Mouse (Mus musculus): ENCODE measurements around the gene Hephl1. TPM values are rescaled to one million over a fixed set of nuclear protein-coding genes. Genes with fewer than 3 reads are reported as not detected.

Gene Hephl1
- polyA plus RNA-seq, 1 experiment from 2014 or later, result not detected

DNA sequence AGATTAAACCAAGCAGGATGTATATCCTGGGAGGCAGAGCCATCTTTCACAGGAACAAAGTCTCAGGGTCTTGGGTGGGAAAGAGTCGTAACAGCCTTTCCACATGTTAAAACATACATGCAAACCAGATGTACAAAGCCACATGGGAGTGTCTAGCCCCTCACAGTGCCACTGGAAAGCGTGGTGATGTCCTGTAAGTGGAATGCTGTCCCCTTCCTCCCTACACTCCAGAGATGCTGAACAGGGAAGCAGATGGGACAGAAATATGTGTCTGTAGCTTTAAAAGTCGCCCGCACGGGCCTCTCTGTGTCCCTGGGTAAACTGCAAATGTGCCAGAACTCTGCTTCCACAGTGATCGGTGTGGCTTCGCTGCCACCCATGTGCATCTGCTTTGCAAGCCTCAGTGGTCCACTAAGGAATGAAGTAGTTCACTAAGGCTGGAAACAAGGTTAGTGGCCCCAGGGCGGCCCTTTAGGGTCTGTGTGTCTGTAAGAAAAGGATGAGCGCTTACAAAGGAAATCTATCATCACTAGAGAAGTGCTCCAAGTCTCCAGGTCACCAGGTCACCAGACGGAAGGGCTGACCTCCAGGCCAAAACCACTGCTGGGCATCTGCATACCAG lies 108.1 kb downstream of the Hephl1 start:
- Histone ChIP-seq H3K27ac (replicated peaks) (no peak overlapping the region), H3K4me2 (replicated peaks) (no peak overlapping the region), H3K9ac (replicated peaks) (no peak overlapping the region), H3K36me3 (peaks cover 42% of the 10 kb centered on the region), H3K4me3 (no peak overlapping the region), H3K4me1 (peaks cover 17% of the 10 kb centered on the region; the same call in 1 of the 2 replicates), H3K27me3 (no peaks in the 10 kb centered on the region), H3K9me3 (no peaks in the 10 kb centered on the region)
- ATAC-seq (ENCODE audit: low FRiP score, low read depth), result no peak
- WGBS, result 57% methylated on average over 10 of the region's 10 CpGs

DNA sequence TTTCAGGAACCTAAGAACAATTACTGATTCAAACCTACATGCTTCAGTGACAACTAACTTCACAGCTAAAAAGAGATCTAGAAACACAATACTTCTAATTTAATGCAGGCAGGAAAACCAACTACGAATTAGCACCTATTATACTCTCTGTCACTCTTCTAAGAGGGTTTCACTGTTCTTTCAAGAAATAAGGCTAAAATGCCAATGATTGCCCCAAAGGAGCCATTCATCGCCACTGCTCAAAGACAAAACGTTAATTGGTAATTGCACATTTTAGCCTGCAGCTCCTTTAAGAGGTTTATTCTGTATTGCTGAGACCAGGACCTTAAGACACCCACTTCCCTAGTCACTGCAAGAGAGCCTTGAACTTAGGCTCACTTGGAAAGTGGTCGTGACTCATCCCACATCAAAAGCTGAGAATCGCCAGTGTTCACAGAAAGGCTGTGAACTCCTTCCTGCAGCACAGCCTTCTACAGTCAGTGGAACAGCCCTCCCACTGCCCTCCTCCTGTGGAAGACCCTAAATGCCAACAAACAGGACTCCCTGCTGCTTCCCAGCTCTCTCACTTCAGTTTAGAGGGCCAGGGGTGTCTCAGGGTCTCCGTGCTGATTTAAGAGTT lies 108.8 kb downstream of the Hephl1 start:
- Histone ChIP-seq H3K4me1 (peaks cover 17% of the 10 kb centered on the region; the same call in 1 of the 2 replicates), H3K9ac (replicated peaks) (no peak overlapping the region), H3K9me3 (no peaks in the 10 kb centered on the region), H3K4me2 (replicated peaks) (no peak overlapping the region), H3K4me3 (no peak overlapping the region), H3K36me3 (peaks cover 40% of the 10 kb centered on the region), H3K27me3 (no peaks in the 10 kb centered on the region), H3K27ac (replicated peaks) (no peak overlapping the region)
- no peak for ATAC-seq (ENCODE audit: low FRiP score, low read depth)
- 42% methylated on average over 6 of the region's 6 CpGs for WGBS

Other genes with a start within 250 kb of the Hephl1 start
- gene Izumo1r, start 208.2 kb downstream of the Hephl1 start, polyA plus RNA-seq (2016; fragmentation: Nextera tagmentation; extraction: Ambion mirVana), result not detected in 2 replicates
- gene Panx1, start 66.6 kb downstream of the Hephl1 start, polyA plus RNA-seq (2016; fragmentation: Nextera tagmentation; extraction: Ambion mirVana), result 112 and 117 TPM in 2 replicates
- gene Vstm5, start 126.9 kb upstream of the Hephl1 start, polyA plus RNA-seq (2016; fragmentation: Nextera tagmentation; extraction: Ambion mirVana), result 3.1 and 3.5 TPM in 2 replicates
- gene Med17, start 167.8 kb upstream of the Hephl1 start, polyA plus RNA-seq (2016; fragmentation: Nextera tagmentation; extraction: Ambion mirVana), result 49.2 and 50.7 TPM in 2 replicates
- 61.8 and 63.0 TPM in 2 replicates for gene Taf1d, start 194.1 kb upstream of the Hephl1 start, polyA plus RNA-seq (2016; fragmentation: Nextera tagmentation; extraction: Ambion mirVana)
- gene 4931406C07Rik, start 194.3 kb upstream of the Hephl1 start, polyA plus RNA-seq (2016; fragmentation: Nextera tagmentation; extraction: Ambion mirVana), result 9.0 and 10.1 TPM in 2 replicates
- 26.6 and 27.5 TPM in 2 replicates for gene Cep295, start 245.7 kb upstream of the Hephl1 start, polyA plus RNA-seq (2016; fragmentation: Nextera tagmentation; extraction: Ambion mirVana)